Mouse (Mus musculus): ENCODE data around the gene Kmt5b. TPM values are rescaled to one million over a fixed set of nuclear protein-coding genes. Genes with fewer than 3 reads are reported as not detected.

Gene Kmt5b
- total and polyA plus RNA-seq, 2 experiments from 2014 or later: 38.1 to 103 TPM

- DNase-seq (no peak), ATAC-seq (no peak)
- no peak overlapping the region for H3K9ac ChIP-seq
- no peak for TF ChIP-seq CTCF (IDR thresholded peaks at IDR 0.05; ENCODE audit: low read depth)
- no peaks in the 10 kb centered on the region for H3K36me3 ChIP-seq (ENCODE audit: insufficient read depth)
- 82% methylated on average over 7 of the region's 7 CpGs for WGBS
- no peaks in the 10 kb centered on the region for H3K4me1 ChIP-seq (ENCODE audit: insufficient read depth)
- no peaks in the 10 kb centered on the region for H3K9me3 ChIP-seq (ENCODE audit: low read length)
- H3K27me3 ChIP-seq (ENCODE audit: insufficient read depth, low read length): no peaks in the 10 kb centered on the region
- H3K4me2 ChIP-seq (ENCODE audit: low read depth): no peak overlapping the region
- H3K4me3 ChIP-seq (ENCODE audit: low read depth, low read length): no peak overlapping the region
- no peak overlapping the region for H3K27ac ChIP-seq (ENCODE audit: low read depth, low read length)
Observed at GRCm38 (mm10) chr19:3730781-3731646, 36.2 kb upstream of the Kmt5b start.

- Histone ChIP-seq H3K4me2 (ENCODE audit: low read depth) (no peak overlapping the region), H3K9me3 (ENCODE audit: low read length) (no peaks in the 10 kb centered on the region), H3K9ac (no peak overlapping the region), H3K27me3 (ENCODE audit: insufficient read depth, low read length) (no peaks in the 10 kb centered on the region), H3K4me3 (ENCODE audit: low read depth, low read length) (no peak overlapping the region), H3K4me1 (ENCODE audit: insufficient read depth) (no peaks in the 10 kb centered on the region), H3K36me3 (ENCODE audit: insufficient read depth) (no peaks in the 10 kb centered on the region), H3K27ac (ENCODE audit: low read depth, low read length) (no peak overlapping the region)
- TF ChIP-seq CTCF (IDR thresholded peaks at IDR 0.05; ENCODE audit: low read depth): no peak
- DNase-seq (no peak), ATAC-seq (no peak)
- 90% methylated on average over 3 of the region's 3 CpGs for WGBS
Observed at GRCm38 (mm10) chr19:3736001-3736400, 31.2 kb upstream of the Kmt5b start.

GRCm38 (mm10) chr19:3739650-3740049, 27.6 kb upstream of the Kmt5b start:
- no peak for TF ChIP-seq CTCF (IDR thresholded peaks at IDR 0.05; ENCODE audit: low read depth)
- H3K4me2 ChIP-seq (ENCODE audit: low read depth): no peak overlapping the region
- no peak for DNase-seq
- no peaks in the 10 kb centered on the region for H3K9me3 ChIP-seq (ENCODE audit: low read length)
- no peak overlapping the region for H3K4me3 ChIP-seq (ENCODE audit: low read depth, low read length)
- H3K4me1 ChIP-seq (ENCODE audit: insufficient read depth): no peaks in the 10 kb centered on the region; the same call in 1 of the 2 replicates
- no peak overlapping the region for H3K27ac ChIP-seq (ENCODE audit: low read depth, low read length)
- no peaks in the 10 kb centered on the region for H3K27me3 ChIP-seq (ENCODE audit: insufficient read depth, low read length)
- no peak for ATAC-seq
- no peak overlapping the region for H3K9ac ChIP-seq
- 93% methylated on average over 7 of the region's 7 CpGs for WGBS
- H3K36me3 ChIP-seq (ENCODE audit: insufficient read depth): no peaks in the 10 kb centered on the region

GRCm38 (mm10) chr19:3742716-3743115, 24.5 kb upstream of the Kmt5b start:
- no peak for ATAC-seq
- Histone ChIP-seq H3K9me3 (ENCODE audit: low read length) (no peaks in the 10 kb centered on the region), H3K4me3 (ENCODE audit: low read depth, low read length) (no peak overlapping the region), H3K27ac (ENCODE audit: low read depth, low read length) (no peak overlapping the region), H3K36me3 (ENCODE audit: insufficient read depth) (no peaks in the 10 kb centered on the region), H3K4me2 (ENCODE audit: low read depth) (no peak overlapping the region; the same call in 1 of the 2 replicates), H3K9ac (no peak overlapping the region), H3K27me3 (ENCODE audit: insufficient read depth, low read length) (no peaks in the 10 kb centered on the region), H3K4me1 (ENCODE audit: insufficient read depth) (no peaks in the 10 kb centered on the region; the same call in 1 of the 2 replicates)
- peak; percentile 3 for DNase-seq
- no peak for TF ChIP-seq CTCF (IDR thresholded peaks at IDR 0.05; ENCODE audit: low read depth)
- 22% methylated on average over 4 of the region's 4 CpGs for WGBS

GRCm38 (mm10) chr19:3743362-3743761, 23.9 kb upstream of the Kmt5b start:
- 54% methylated on average over 7 of the region's 7 CpGs for whole genome bisulfite sequencing

GRCm38 (mm10) chr19:3743851-3744512, 23.2 kb upstream of the Kmt5b start:
- ATAC-seq: peak; percentile 88
- DNase-seq: peak; percentile 84
- Histone ChIP-seq H3K27ac (ENCODE audit: low read depth, low read length) (peak overlapping the region; percentile 93), H3K4me2 (ENCODE audit: low read depth) (peak overlapping the region; percentile 69), H3K9ac (peak overlapping the region; percentile 89), H3K27me3 (ENCODE audit: insufficient read depth, low read length) (no peaks in the 10 kb centered on the region), H3K4me1 (ENCODE audit: insufficient read depth) (no peaks in the 10 kb centered on the region; the same call in 1 of the 2 replicates), H3K36me3 (ENCODE audit: insufficient read depth) (no peaks in the 10 kb centered on the region), H3K4me3 (ENCODE audit: low read depth, low read length) (peak overlapping the region; percentile 55), H3K9me3 (ENCODE audit: low read length) (no peaks in the 10 kb centered on the region)
- TF ChIP-seq CTCF (IDR thresholded peaks at IDR 0.05; ENCODE audit: low read depth): peak; percentile 31; the same call in 1 of the 2 replicates
- WGBS: 3% methylated on average over 13 of the region's 13 CpGs

More at GRCm38 (mm10) chr19:3743362-3743761, 23.9 kb upstream of the Kmt5b start:
- no peaks in the 10 kb centered on the region for H3K9me3 ChIP-seq (ENCODE audit: low read length)
- no peak overlapping the region for H3K27ac ChIP-seq (ENCODE audit: low read depth, low read length)
- no peaks in the 10 kb centered on the region for H3K36me3 ChIP-seq (ENCODE audit: insufficient read depth)
- no peak for TF ChIP-seq CTCF (IDR thresholded peaks at IDR 0.05; ENCODE audit: low read depth)
- H3K4me3 ChIP-seq (ENCODE audit: low read depth, low read length): peak overlapping the region; percentile 55
- peak overlapping the region; percentile 89; the same call in 1 of the 2 replicates for H3K9ac ChIP-seq
- no peaks in the 10 kb centered on the region; the same call in 1 of the 2 replicates for H3K4me1 ChIP-seq (ENCODE audit: insufficient read depth)
- ATAC-seq: 0 out of 2 replicates have a peak, but pooled peaks have one; percentile 23
- DNase-seq: peak; percentile 44
- H3K4me2 ChIP-seq (ENCODE audit: low read depth): peak overlapping the region; percentile 69
- H3K27me3 ChIP-seq (ENCODE audit: insufficient read depth, low read length): no peaks in the 10 kb centered on the region

Measured in forebrain, postnatal 0 days (tissue).